Mouse (Mus musculus) brown adipose tissue, adult 24 weeks (tissue): ENCODE measurements around the gene Sik1. TPM values are rescaled to one million over a fixed set of nuclear protein-coding genes. Genes with fewer than 3 reads are reported as not detected.

Experiments
- H3K27ac ChIP-seq: fragments of 200-500 bp; replicated peaks from 2 replicates; pipeline ENCODE4 v1.5.1; 2012; ENCODE audit warnings: low read depth, mild to moderate bottlenecking, low read length
- H3K4me1 ChIP-seq: fragments of 200-500 bp; 2 replicates; pipeline ENCODE4 v1.6.1; 2012; ENCODE audit warnings: low read length, mixed read lengths; ENCODE audit not compliant: control insufficient read depth, insufficient read depth, insufficient read length
- H3K4me3 ChIP-seq: fragments of 200-500 bp; 2 replicates; pipeline ENCODE4 v1.5.1; 2012; ENCODE audit warnings: low read depth, mild to moderate bottlenecking, low read length, moderate library complexity; ENCODE audit not compliant: insufficient read depth
- polyA plus RNA-seq: library from polyadenylated mRNA; stranded (reverse); fragments of >200 nt; gene quantifications from 2 replicates; pipeline ENCODE4 v1.2.4, GENCODE M21; 2012; ENCODE audit not compliant: missing spikeins, insufficient read depth, insufficient read length

Sik1 gene
- polyA plus RNA-seq, 1 experiment = 39.2 TPM

GRCm38 (mm10) chr17:31853448-31854188, 2.0 kb downstream of the Sik1 start:
- H3K4me3 ChIP-seq = peak overlapping the region; percentile 69
- H3K4me1 ChIP-seq = peaks cover 11% of the 10 kb centered on the region
- peak overlapping the region; percentile 84 for H3K27ac ChIP-seq

- H3K4me3 ChIP-seq = peak overlapping the region; percentile 69
- H3K27ac ChIP-seq = peak overlapping the region; percentile 84
- peaks cover 8% of the 10 kb centered on the region for H3K4me1 ChIP-seq
These were observed 2.7 kb downstream of the Sik1 start for GRCm38 (mm10) chr17:31852782-31853447.

DNA sequence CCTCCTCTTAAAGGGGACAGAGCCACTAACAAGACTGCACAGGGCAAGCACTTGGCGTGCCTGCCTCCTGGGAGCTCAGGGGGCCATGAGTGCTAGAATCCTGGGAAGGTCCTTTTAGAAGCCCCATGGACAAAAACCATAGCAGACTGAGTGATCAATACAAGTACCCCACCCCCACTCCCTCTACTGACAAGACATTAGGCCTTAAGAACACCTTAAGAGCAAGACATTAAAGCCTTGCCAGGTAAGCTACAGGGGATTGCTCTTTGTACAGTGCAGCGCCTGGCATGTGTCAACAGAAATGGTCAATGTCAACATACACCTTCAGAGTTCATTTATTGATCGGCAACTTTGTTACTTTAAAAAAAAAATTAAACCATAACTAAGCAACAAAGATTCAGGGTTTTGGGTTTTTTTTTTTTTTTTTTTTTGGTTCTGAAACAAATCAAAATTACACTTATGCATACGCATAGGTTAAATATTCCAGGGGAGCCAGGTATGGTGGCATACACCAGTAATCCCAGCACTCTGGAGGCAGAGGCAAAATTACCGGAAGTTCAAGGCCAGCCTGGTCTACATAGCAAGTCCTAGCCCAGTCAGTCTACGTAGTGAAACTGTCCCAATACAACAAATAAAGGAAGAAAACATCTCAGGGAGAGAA, 3.7 kb downstream of the Sik1 start:
- no peak overlapping the region for H3K27ac ChIP-seq
- H3K4me3 ChIP-seq = no peak overlapping the region
- H3K4me1 ChIP-seq = peaks cover 3% of the 10 kb centered on the region; the same call in 1 of the 2 replicates

GRCm38 (mm10) chr17:31850457-31850980, 5.1 kb downstream of the Sik1 start:
- no peak overlapping the region for H3K4me3 ChIP-seq
- no peak overlapping the region for H3K27ac ChIP-seq
- peaks cover 3% of the 10 kb centered on the region; the same call in 1 of the 2 replicates for H3K4me1 ChIP-seq

GRCm38 (mm10) chr17:31846970-31847369, 8.6 kb downstream of the Sik1 start:
- H3K4me1 ChIP-seq = peaks cover 8% of the 10 kb centered on the region
- no peak overlapping the region for H3K27ac ChIP-seq
- no peak overlapping the region for H3K4me3 ChIP-seq

GRCm38 (mm10) chr17:31846352-31846751, 9.3 kb downstream of the Sik1 start:
- H3K27ac ChIP-seq = no peak overlapping the region
- no peak overlapping the region for H3K4me3 ChIP-seq
- H3K4me1 ChIP-seq = peaks cover 11% of the 10 kb centered on the region

DNA sequence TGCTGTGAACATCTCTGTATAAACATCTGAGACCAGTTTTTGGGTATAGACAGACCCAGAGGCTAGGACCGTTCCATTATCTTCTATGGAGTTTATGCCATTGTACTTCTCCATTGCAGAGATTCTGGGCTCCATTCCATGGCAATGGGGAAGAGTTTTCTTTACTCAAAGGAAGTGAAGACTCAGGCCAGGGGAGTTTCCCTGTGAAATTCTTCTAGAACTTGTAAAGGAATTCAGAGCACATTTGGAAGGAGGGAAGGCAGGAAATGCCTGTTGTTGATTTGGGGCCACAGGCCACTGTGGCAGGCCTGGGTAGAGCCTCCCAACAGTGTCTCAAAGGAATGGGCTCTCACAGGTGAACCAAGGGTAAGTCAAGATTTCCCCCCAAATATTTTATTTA, 11.7 kb downstream of the Sik1 start:
- no peak overlapping the region for H3K27ac ChIP-seq
- no peak overlapping the region for H3K4me3 ChIP-seq
- peaks cover 11% of the 10 kb centered on the region for H3K4me1 ChIP-seq

DNA sequence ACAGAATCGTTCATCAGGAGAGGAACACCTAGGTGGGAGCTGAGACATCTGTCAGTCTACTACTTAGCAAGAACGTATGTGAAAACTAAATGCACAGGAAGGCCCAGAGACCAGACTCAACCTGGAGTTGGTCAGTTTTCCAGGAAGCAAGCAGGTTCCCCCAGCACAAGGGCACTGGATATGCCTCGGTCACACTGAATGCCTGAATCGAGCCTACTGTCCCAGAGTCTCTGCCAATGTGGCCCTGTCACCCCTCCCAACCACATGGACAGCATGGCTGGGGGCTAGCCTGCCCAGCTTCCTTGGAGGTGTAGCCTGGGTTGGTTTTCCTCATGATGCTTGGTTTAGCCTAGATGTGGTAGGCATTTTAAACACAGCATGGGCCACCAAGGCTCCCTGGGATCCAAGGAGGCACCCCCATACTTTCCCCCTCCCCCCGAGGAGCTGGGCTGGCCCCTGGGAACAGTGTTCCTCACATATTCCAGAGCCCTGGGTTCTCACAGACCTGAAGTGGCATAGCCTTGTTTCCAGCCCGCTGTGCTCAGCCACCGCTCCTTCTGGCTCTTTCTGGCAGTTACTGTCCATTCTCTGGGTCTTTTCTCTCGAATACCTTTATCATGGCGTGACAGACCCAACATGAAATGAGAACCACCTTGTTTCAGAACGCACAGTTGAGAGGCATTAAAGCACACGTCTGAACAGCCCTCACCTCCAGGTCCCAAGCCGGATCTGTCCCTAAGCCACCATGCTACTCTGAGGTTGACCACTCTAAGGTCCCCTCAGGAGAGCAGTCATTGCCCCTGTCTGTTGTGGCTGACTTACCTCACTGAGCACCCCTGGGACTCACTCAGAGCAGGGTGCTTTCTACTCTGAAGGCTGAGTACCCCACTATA, 12.4 kb downstream of the Sik1 start:
- Histone ChIP-seq H3K27ac (peak overlapping the region; percentile 0; the same call in 1 of the 2 replicates), H3K4me1 (peaks cover 11% of the 10 kb centered on the region), H3K4me3 (no peak overlapping the region)

DNA sequence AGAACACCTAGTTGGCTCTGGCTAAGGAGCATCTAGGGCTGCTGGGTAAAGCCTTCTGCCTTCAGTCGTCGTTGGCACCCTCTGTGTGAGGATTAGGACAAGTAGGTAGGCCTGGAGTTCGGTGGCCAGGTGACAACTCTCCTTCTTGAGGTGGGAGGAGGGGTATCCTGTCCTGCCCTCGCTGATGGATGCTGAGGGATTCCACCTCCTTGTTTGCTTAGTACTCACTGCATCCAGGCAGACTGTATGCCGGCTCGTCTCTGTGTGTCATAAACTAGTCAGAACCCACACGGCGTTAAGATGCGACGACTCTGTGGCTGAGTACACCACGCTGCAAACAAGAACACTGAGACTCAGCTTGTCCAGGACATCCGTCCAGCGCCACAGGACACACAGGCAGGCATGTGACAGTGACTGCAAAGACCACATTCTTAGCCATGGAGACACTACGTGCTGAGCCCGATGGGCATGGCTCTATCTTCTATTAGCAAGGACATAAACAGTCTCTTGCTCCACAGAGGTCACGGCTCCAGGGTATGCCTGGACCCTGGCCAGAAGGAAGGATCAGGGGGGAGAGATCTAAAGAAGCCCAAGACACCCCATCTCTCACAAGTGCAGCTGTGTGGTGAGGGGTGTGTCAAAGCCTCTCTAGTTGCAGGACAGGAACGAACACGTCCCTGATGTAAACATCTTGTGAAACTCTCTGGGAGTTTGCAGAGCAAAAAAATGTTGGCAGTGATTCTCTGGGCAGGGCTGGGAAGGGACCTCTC, 13.6 kb downstream of the Sik1 start:
- H3K4me3 ChIP-seq = no peak overlapping the region
- peak overlapping the region; percentile 19 for H3K27ac ChIP-seq
- peaks cover 11% of the 10 kb centered on the region for H3K4me1 ChIP-seq

DNA sequence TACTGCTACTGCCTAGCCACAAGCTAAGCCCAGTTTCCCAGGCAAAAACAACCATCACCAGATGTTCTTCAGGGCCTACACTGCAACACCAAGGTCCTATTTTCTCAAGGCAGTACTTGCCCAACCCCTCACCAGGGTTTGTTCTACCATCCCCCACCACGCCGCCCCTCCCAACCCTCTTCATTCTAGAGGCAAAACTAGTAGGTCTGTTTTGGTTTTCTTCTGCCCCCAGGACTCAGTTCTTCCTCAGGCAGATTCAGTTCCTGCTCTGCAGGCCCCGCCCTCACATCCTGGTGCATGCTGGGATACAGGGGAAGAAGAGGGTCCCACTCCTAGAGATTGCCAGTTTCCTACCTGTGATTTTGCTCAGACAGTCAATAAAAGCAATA, 14.2 kb downstream of the Sik1 start:
- peaks cover 11% of the 10 kb centered on the region for H3K4me1 ChIP-seq
- H3K27ac ChIP-seq = peak overlapping the region; percentile 19; the same call in 1 of the 2 replicates

GRCm38 (mm10) chr17:31840423-31841003, 15.1 kb downstream of the Sik1 start:
- Histone ChIP-seq H3K4me3 (no peak overlapping the region), H3K4me1 (peaks cover 11% of the 10 kb centered on the region), H3K27ac (no peak overlapping the region)

More for the DNA sequence above, 14.2 kb downstream of the Sik1 start:
- H3K4me3 ChIP-seq = no peak overlapping the region

DNA sequence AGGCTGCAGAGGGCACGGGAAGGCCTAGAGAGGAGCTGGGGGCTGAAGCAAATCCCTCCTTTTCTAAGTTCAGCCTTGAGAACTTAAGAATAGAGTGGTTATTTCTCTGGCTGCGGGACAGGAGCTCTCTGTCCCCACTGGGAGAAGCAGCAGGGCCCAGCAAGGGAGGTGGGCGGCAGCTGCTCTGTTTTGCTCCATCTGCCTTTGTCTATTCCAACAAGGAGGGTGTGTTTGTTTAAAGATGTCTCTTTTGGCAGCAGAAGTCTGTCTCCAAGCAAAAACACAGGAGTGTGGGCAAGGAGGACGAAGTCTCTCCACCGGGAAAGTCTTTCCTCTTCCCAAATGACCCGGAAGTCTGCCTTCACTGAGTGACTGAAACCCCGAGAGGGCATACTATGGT, 18.8 kb downstream of the Sik1 start:
- no peak overlapping the region for H3K4me3 ChIP-seq
- no peak overlapping the region for H3K27ac ChIP-seq
- peaks cover 14% of the 10 kb centered on the region for H3K4me1 ChIP-seq

DNA sequence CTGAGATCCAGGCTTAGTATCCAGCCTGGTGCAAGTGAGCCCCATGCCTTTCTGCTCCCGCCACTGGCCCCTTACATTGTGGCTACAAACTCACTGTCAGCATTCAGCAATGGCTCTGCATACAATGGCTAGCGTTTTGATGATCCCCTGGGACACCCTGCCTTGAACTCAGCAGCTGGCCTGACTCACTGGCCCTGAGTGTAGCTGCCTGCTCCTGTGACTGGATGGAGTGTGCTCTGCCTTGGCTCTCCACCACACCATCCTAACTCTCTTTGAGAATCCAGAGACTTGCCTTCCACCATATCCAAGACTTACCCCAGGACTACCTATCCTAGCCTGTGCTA, 19.4 kb downstream of the Sik1 start:
- Histone ChIP-seq H3K27ac (no peak overlapping the region), H3K4me3 (no peak overlapping the region), H3K4me1 (peaks cover 15% of the 10 kb centered on the region)
